Mouse (Mus musculus): ENCODE data around the gene Sacs. TPM values are rescaled to one million over a fixed set of nuclear protein-coding genes. Genes with fewer than 3 reads are reported as not detected.
A peak's percentile ranks its signal among the peaks of the same experiment; 100 is the strongest.

The Sacs gene
- polyA plus RNA-seq, 1 experiment: 2.7 TPM

DNA sequence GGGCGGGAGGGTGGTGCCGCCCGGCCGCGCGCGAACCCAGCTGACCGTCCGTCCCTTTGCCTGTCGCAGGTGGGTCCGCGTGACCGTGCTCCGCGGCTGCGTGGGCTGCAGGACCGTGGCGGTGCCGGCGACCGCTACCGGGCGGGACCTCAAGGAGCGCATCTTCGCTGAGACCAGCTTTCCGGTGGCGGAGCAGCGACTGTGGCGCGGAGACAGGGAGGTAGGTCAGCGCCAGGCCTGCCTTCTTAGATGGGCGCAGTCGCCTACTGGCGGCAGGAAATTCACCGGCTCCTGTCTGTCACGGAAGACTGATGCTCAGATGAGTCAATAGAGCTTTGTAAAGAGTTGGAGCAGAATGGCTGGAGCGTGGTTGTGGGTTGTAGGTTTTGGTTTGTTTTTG is 35.0 kb downstream of the Sacs start:
- Histone ChIP-seq H3K4me3 (ENCODE audit: insufficient read depth, poor library complexity, severe bottlenecking) (peak overlapping the region; percentile 60), H3K36me3 (ENCODE audit: control insufficient read depth, insufficient read depth) (peaks cover 6% of the 10 kb centered on the region), H3ac (ENCODE audit: control insufficient read depth, insufficient read length, low read depth) (peak overlapping the region; percentile 86), H3K79me3 (ENCODE audit: low read depth) (peaks cover 39% of the 10 kb centered on the region), H3K79me2 (ENCODE audit: control insufficient read depth, insufficient read depth) (peaks cover 49% of the 10 kb centered on the region), H3K27me3 (ENCODE audit: control insufficient read depth, insufficient read depth, insufficient read length) (no peaks in the 10 kb centered on the region)
- TF ChIP-seq MAX (IDR thresholded peaks at IDR 0.05) (peak; percentile 29), FOSL1 (IDR thresholded peaks at IDR 0.05; ENCODE audit: insufficient read depth, low read length, poor library complexity, severe bottlenecking) (no peak)

GRCm38 (mm10) chr14:61191904-61192303 is 53.6 kb downstream of the Sacs start:
- Histone ChIP-seq H3K79me3 (ENCODE audit: low read depth) (no peaks in the 10 kb centered on the region), H3K4me3 (ENCODE audit: insufficient read depth, poor library complexity, severe bottlenecking) (no peak overlapping the region), H3K36me3 (ENCODE audit: control insufficient read depth, insufficient read depth) (peaks cover 58% of the 10 kb centered on the region), H3K27me3 (ENCODE audit: control insufficient read depth, insufficient read depth, insufficient read length) (no peaks in the 10 kb centered on the region), H3ac (ENCODE audit: control insufficient read depth, insufficient read length, low read depth) (no peak overlapping the region), H3K79me2 (ENCODE audit: control insufficient read depth, insufficient read depth) (no peaks in the 10 kb centered on the region)
- TF ChIP-seq FOSL1 (IDR thresholded peaks at IDR 0.05; ENCODE audit: insufficient read depth, low read length, poor library complexity, severe bottlenecking): no peak
- TF ChIP-seq MYOD1 (IDR thresholded peaks at IDR 0.05; ENCODE audit: control insufficient read depth, insufficient read length, low read depth): no peak
- no peak for TF ChIP-seq CEBPB (IDR thresholded peaks at IDR 0.05; ENCODE audit: low read depth)
- no peak for TF ChIP-seq MAX (IDR thresholded peaks at IDR 0.05)
- no peak for TF ChIP-seq USF1 (IDR thresholded peaks at IDR 0.05; ENCODE audit: low read depth)
- no peak for TF ChIP-seq CTCF (IDR thresholded peaks at IDR 0.05; ENCODE audit: control insufficient read depth, insufficient read depth, insufficient read length)
- no peak for TF ChIP-seq MYOG (IDR thresholded peaks at IDR 0.05; ENCODE audit: control insufficient read depth, extremely low read depth, insufficient read length)

DNA sequence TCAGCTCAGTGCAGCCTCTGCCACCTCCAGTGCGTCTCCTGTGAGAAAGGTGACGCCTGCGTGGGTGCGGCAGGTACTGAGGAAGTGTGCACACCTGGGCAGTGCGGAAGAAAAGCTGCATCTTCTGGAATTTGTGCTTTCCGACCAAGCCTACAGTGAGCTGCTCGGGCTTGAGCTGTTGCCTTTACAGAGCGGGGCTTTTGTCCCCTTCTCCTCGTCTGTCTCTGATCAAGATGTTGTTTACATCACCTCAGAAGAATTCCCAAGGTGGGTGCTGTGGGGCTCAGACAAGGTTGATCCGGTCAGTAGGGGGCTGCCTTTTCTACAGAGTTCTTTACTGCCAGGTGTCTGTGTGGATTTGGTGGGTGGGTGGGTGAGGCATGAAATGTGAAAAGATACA is 54.1 kb downstream of the Sacs start:
- Histone ChIP-seq H3K4me3 (ENCODE audit: insufficient read depth, poor library complexity, severe bottlenecking) (no peak overlapping the region), H3ac (ENCODE audit: control insufficient read depth, insufficient read length, low read depth) (no peak overlapping the region), H3K79me2 (ENCODE audit: control insufficient read depth, insufficient read depth) (no peaks in the 10 kb centered on the region), H3K27me3 (ENCODE audit: control insufficient read depth, insufficient read depth, insufficient read length) (no peaks in the 10 kb centered on the region), H3K79me3 (ENCODE audit: low read depth) (no peaks in the 10 kb centered on the region), H3K36me3 (ENCODE audit: control insufficient read depth, insufficient read depth) (peaks cover 60% of the 10 kb centered on the region)
- TF ChIP-seq CEBPB (IDR thresholded peaks at IDR 0.05; ENCODE audit: low read depth) (no peak), FOSL1 (IDR thresholded peaks at IDR 0.05; ENCODE audit: insufficient read depth, low read length, poor library complexity, severe bottlenecking) (no peak), MYOG (IDR thresholded peaks at IDR 0.05; ENCODE audit: control insufficient read depth, extremely low read depth, insufficient read length) (no peak), CTCF (IDR thresholded peaks at IDR 0.05; ENCODE audit: control insufficient read depth, insufficient read depth, insufficient read length) (no peak), MAX (IDR thresholded peaks at IDR 0.05) (no peak), MYOD1 (IDR thresholded peaks at IDR 0.05; ENCODE audit: control insufficient read depth, insufficient read length, low read depth) (no peak), USF1 (IDR thresholded peaks at IDR 0.05; ENCODE audit: low read depth) (no peak)

DNA sequence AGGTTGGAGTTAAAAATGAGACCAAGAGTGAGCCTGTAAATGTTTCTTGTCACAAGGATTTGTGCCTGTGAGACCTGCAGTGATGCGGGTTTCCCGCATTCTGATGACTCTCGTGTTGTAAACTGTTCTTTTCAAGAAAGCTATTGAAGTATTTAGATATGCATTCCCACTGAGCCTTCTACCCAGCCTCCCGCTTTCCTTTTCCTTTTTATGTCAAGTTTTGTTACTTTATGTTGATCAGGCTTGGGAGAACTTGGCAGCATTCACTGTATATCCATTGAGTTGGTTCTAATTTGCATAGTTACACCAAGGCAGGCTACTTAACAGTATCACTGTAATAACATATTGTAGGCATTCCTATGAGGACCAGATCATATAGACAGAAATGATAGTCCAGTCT is 56.2 kb downstream of the Sacs start:
- TF ChIP-seq CEBPB (IDR thresholded peaks at IDR 0.05; ENCODE audit: low read depth) (no peak), USF1 (IDR thresholded peaks at IDR 0.05; ENCODE audit: low read depth) (no peak)
- H3K79me2 ChIP-seq (ENCODE audit: control insufficient read depth, insufficient read depth): no peaks in the 10 kb centered on the region
- no peak overlapping the region for H3K4me3 ChIP-seq (ENCODE audit: insufficient read depth, poor library complexity, severe bottlenecking)
- H3K27me3 ChIP-seq (ENCODE audit: control insufficient read depth, insufficient read depth, insufficient read length): no peaks in the 10 kb centered on the region
- H3K36me3 ChIP-seq (ENCODE audit: control insufficient read depth, insufficient read depth): peaks cover 69% of the 10 kb centered on the region
- peaks cover 2% of the 10 kb centered on the region for H3K79me3 ChIP-seq (ENCODE audit: low read depth)
- H3ac ChIP-seq (ENCODE audit: control insufficient read depth, insufficient read length, low read depth): no peak overlapping the region

- no peak for TF ChIP-seq MAX (IDR thresholded peaks at IDR 0.05)
- TF ChIP-seq CTCF (IDR thresholded peaks at IDR 0.05; ENCODE audit: control insufficient read depth, insufficient read depth, insufficient read length): no peak
- TF ChIP-seq FOSL1 (IDR thresholded peaks at IDR 0.05; ENCODE audit: insufficient read depth, low read length, poor library complexity, severe bottlenecking): no peak
- no peak for TF ChIP-seq MYOG (IDR thresholded peaks at IDR 0.05; ENCODE audit: control insufficient read depth, extremely low read depth, insufficient read length)
- TF ChIP-seq MYOD1 (IDR thresholded peaks at IDR 0.05; ENCODE audit: control insufficient read depth, insufficient read length, low read depth): no peak
- no peak for TF ChIP-seq USF1 (IDR thresholded peaks at IDR 0.05; ENCODE audit: low read depth)
- no peak for TF ChIP-seq CEBPB (IDR thresholded peaks at IDR 0.05; ENCODE audit: low read depth)
- Histone ChIP-seq H3K79me3 (ENCODE audit: low read depth) (no peaks in the 10 kb centered on the region), H3K36me3 (ENCODE audit: control insufficient read depth, insufficient read depth) (peaks cover 56% of the 10 kb centered on the region), H3K4me3 (ENCODE audit: insufficient read depth, poor library complexity, severe bottlenecking) (no peak overlapping the region), H3ac (ENCODE audit: control insufficient read depth, insufficient read length, low read depth) (no peak overlapping the region), H3K79me2 (ENCODE audit: control insufficient read depth, insufficient read depth) (no peaks in the 10 kb centered on the region), H3K27me3 (ENCODE audit: control insufficient read depth, insufficient read depth, insufficient read length) (no peaks in the 10 kb centered on the region)
These were observed 71.9 kb downstream of the Sacs start for GRCm38 (mm10) chr14:61210111-61210510.

- peaks cover 39% of the 10 kb centered on the region for H3K36me3 ChIP-seq (ENCODE audit: control insufficient read depth, insufficient read depth)
- no peaks in the 10 kb centered on the region for H3K79me3 ChIP-seq (ENCODE audit: low read depth)
- no peak overlapping the region for H3K4me3 ChIP-seq (ENCODE audit: insufficient read depth, poor library complexity, severe bottlenecking)
- no peak overlapping the region for H3ac ChIP-seq (ENCODE audit: control insufficient read depth, insufficient read length, low read depth)
- TF ChIP-seq CEBPB (IDR thresholded peaks at IDR 0.05; ENCODE audit: low read depth) (no peak), CTCF (IDR thresholded peaks at IDR 0.05; ENCODE audit: control insufficient read depth, insufficient read depth, insufficient read length) (no peak), MYOD1 (IDR thresholded peaks at IDR 0.05; ENCODE audit: control insufficient read depth, insufficient read length, low read depth) (no peak)
- H3K27me3 ChIP-seq (ENCODE audit: control insufficient read depth, insufficient read depth, insufficient read length): no peaks in the 10 kb centered on the region
- H3K79me2 ChIP-seq (ENCODE audit: control insufficient read depth, insufficient read depth): no peaks in the 10 kb centered on the region
These were observed 73.5 kb downstream of the Sacs start for GRCm38 (mm10) chr14:61211754-61212153.

Measured in C2C12 (cell line).